In genomic region chr2:29802827-29803201, GRCm38 (mm10) we compare ENCODE assay signal across 8 mouse cellular contexts. TPM values are rescaled to one million over a fixed set of nuclear protein-coding genes. Genes with fewer than 3 reads are reported as not detected.
DNase-seq lines count a peak whose midpoint lies in the region; ATAC-seq and TF ChIP-seq lines count a peak whose summit lies in the region.

No protein-coding gene starts in this region.

- H3K27me3 ChIP-seq in hindbrain, embryonic 15.5 days, result no peaks in the 10 kb centered on the region
- H3K27me3 ChIP-seq in midbrain, embryonic 14.5 days (ENCODE audit: control insufficient read depth, insufficient read depth, low read length), result no peaks in the 10 kb centered on the region

- DNase-seq in layer of hippocampus, adult 11-12 months (ENCODE audit: low spot score), result peak; percentile 36
- no peak for DNase-seq in layer of hippocampus, adult 8-10 months (ENCODE audit: low spot score in 2 of 2)
- no peak for DNase-seq in midbrain, embryonic 14.5 days
- no peak for DNase-seq in cerebellum, postnatal 14 days
- DNase-seq in gastrocnemius, postnatal 14 days, result no peak

- no peak overlapping the region for H3K27ac ChIP-seq in cortical plate, adult 2 months (ENCODE audit: insufficient read depth, low read length)
- peak overlapping the region; percentile 91 for H3K27ac ChIP-seq in hindbrain, embryonic 15.5 days (replicated peaks)
- peak overlapping the region; percentile 92 for H3K27ac ChIP-seq in midbrain, embryonic 14.5 days (replicated peaks; ENCODE audit: low read depth, low read length)

- WGBS in hindbrain, embryonic 15.5 days, result 0% methylated on average over 31 of the region's 39 CpGs
- WGBS in midbrain, embryonic 14.5 days, result 0% methylated on average over 30 of the region's 39 CpGs

- H3K9me3 ChIP-seq in hindbrain, embryonic 15.5 days, result no peaks in the 10 kb centered on the region
- H3K9me3 ChIP-seq in midbrain, embryonic 14.5 days (ENCODE audit: control insufficient read depth, low read length), result no peaks in the 10 kb centered on the region

- peak overlapping the region; percentile 76 for H3K4me2 ChIP-seq in hindbrain, embryonic 15.5 days
- peak overlapping the region; percentile 74 for H3K4me2 ChIP-seq in midbrain, embryonic 14.5 days (ENCODE audit: low read length)

- H3K4me1 ChIP-seq in cortical plate, adult 2 months (ENCODE audit: control insufficient read depth, insufficient read depth, low read length), result peaks cover 2% of the 10 kb centered on the region; the same call in 1 of the 2 replicates
- peaks cover 18% of the 10 kb centered on the region for H3K4me1 ChIP-seq in hindbrain, embryonic 15.5 days (replicated peaks)
- peaks cover 8% of the 10 kb centered on the region for H3K4me1 ChIP-seq in midbrain, embryonic 14.5 days (ENCODE audit: control insufficient read depth, insufficient read depth, low read length)

- peak overlapping the region; percentile 88 for H3K4me3 ChIP-seq in cortical plate, adult 2 months (ENCODE audit: insufficient read depth, low read length)
- peak overlapping the region; percentile 69 for H3K4me3 ChIP-seq in hindbrain, embryonic 15.5 days
- H3K4me3 ChIP-seq in midbrain, embryonic 14.5 days (replicated peaks; ENCODE audit: low read depth, low read length), result peak overlapping the region; percentile 88

- intact Hi-C loops in gastrocnemius, postnatal 14 days (cut with DNase I; ENCODE audit: low total_unique reads), result no loop called here

- TF ChIP-seq CTCF in cortical plate, adult 2 months (IDR thresholded peaks at IDR 0.05; ENCODE audit: extremely low read depth, insufficient read depth, low read length), result no peak

- peaks cover 36% of the 10 kb centered on the region for H3K36me3 ChIP-seq in hindbrain, embryonic 15.5 days
- H3K36me3 ChIP-seq in midbrain, embryonic 14.5 days (ENCODE audit: control insufficient read depth, insufficient read depth, low read length), result peaks cover 37% of the 10 kb centered on the region

- no peak for TF ChIP-seq POLR2A in cortical plate, adult 2 months (IDR thresholded peaks at IDR 0.05; ENCODE audit: extremely low read depth, insufficient read depth, low read length)

- H3K9ac ChIP-seq in hindbrain, embryonic 15.5 days, result peak overlapping the region; percentile 87
- H3K9ac ChIP-seq in midbrain, embryonic 14.5 days (replicated peaks; ENCODE audit: low read length), result peak overlapping the region; percentile 91

- no peak for ATAC-seq in hindbrain, embryonic 15.5 days (ENCODE audit: low FRiP score, low read depth)
- no peak for ATAC-seq in midbrain, embryonic 14.5 days (ENCODE audit: low FRiP score, low TSS enrichment)
- no peak for ATAC-seq in erythroid progenitor cell, adult 5-6 weeks (replicated peaks; ENCODE audit: low FRiP score, poor library complexity, severe bottlenecking)

RNA-seq across cellular contexts. Expression of gene Slc27a4, which starts 0.4 kb away (rescaled TPM):
- total RNA-seq in layer of hippocampus, adult 8-10 months (2022), result 10 to 100 TPM; 65.4 to 69.0 (median 67.5) TPM
- 74.2 and 77.1 TPM in 2 replicates for polyA plus RNA-seq in cortical plate, adult 2 months (2012; rRNA removed)
- polyA plus RNA-seq in hindbrain, embryonic 15.5 days (2015; fragmentation: Nextera tagmentation; extraction: Ambion mirVana), result 47.2 and 50.0 TPM in 2 replicates
- 36.1 and 40.0 TPM in 2 replicates for polyA plus RNA-seq in midbrain, embryonic 14.5 days (2014; fragmentation: Nextera tagmentation; extraction: Ambion mirVana)
- total RNA-seq in erythroid progenitor cell, adult 5-6 weeks (2015; ENCODE audit: low replicate concordance), result 2.5 and 4.6 TPM in 2 replicates
- total RNA-seq in erythroid progenitor cell, adult 5-6 weeks (2017; ENCODE audit: low replicate concordance), result 1.4 and 2.0 TPM in 2 replicates
- total RNA-seq in gastrocnemius, postnatal 14 days (2021), result 10 to 100 TPM in 1 of 2 experiments, 1 to 10 TPM in 1; 8.6 to 10.1 TPM

RNA-seq across cellular contexts. Expression of gene Trub2, which starts 14.5 kb away (rescaled TPM):
- 10 to 100 TPM; 39.3 to 53.1 (median 51.4) TPM for total RNA-seq in layer of hippocampus, adult 8-10 months (2022)
- 37.6 and 40.0 TPM in 2 replicates for polyA plus RNA-seq in cortical plate, adult 2 months (2012; rRNA removed)
- polyA plus RNA-seq in hindbrain, embryonic 15.5 days (2015; fragmentation: Nextera tagmentation; extraction: Ambion mirVana), result 32.0 and 32.1 TPM in 2 replicates
- 28.0 and 28.8 TPM in 2 replicates for polyA plus RNA-seq in midbrain, embryonic 14.5 days (2014; fragmentation: Nextera tagmentation; extraction: Ambion mirVana)
- total RNA-seq in erythroid progenitor cell, adult 5-6 weeks (2015; ENCODE audit: low replicate concordance), result 10.8 and 14.7 TPM in 2 replicates
- 17.4 and 27.7 TPM in 2 replicates for total RNA-seq in erythroid progenitor cell, adult 5-6 weeks (2017; ENCODE audit: low replicate concordance)
- total RNA-seq in gastrocnemius, postnatal 14 days (2021), result 10 to 100 TPM; 28.0 to 28.3 TPM

RNA-seq across cellular contexts. Expression of gene Coq4, which starts 15.5 kb away (rescaled TPM):
- total RNA-seq in layer of hippocampus, adult 8-10 months (2022), result 10 to 100 TPM; 24.7 to 31.2 (median 28.6) TPM
- 39.0 and 42.6 TPM in 2 replicates for polyA plus RNA-seq in cortical plate, adult 2 months (2012; rRNA removed)
- 38.2 and 45.7 TPM in 2 replicates for polyA plus RNA-seq in hindbrain, embryonic 15.5 days (2015; fragmentation: Nextera tagmentation; extraction: Ambion mirVana)
- 37.6 and 38.3 TPM in 2 replicates for polyA plus RNA-seq in midbrain, embryonic 14.5 days (2014; fragmentation: Nextera tagmentation; extraction: Ambion mirVana)
- total RNA-seq in erythroid progenitor cell, adult 5-6 weeks (2015; ENCODE audit: low replicate concordance), result 2.2 TPM in 1 of 2 replicates, not detected in the other
- 2.6 and 6.1 TPM in 2 replicates for total RNA-seq in erythroid progenitor cell, adult 5-6 weeks (2017; ENCODE audit: low replicate concordance)
- 10 to 100 TPM in 1 of 2 experiments, 1 to 10 TPM in 1; 6.7 to 10.7 TPM for total RNA-seq in gastrocnemius, postnatal 14 days (2021)

RNA-seq across cellular contexts. Expression of gene Urm1, which starts 17.1 kb away (rescaled TPM):
- 10 to 100 TPM; 54.4 to 63.1 (median 58.9) TPM for total RNA-seq in layer of hippocampus, adult 8-10 months (2022)
- 68.6 and 75.0 TPM in 2 replicates for polyA plus RNA-seq in cortical plate, adult 2 months (2012; rRNA removed)
- 25.8 and 27.8 TPM in 2 replicates for polyA plus RNA-seq in hindbrain, embryonic 15.5 days (2015; fragmentation: Nextera tagmentation; extraction: Ambion mirVana)
- 22.4 and 28.0 TPM in 2 replicates for polyA plus RNA-seq in midbrain, embryonic 14.5 days (2014; fragmentation: Nextera tagmentation; extraction: Ambion mirVana)
- 13.7 and 26.8 TPM in 2 replicates for total RNA-seq in erythroid progenitor cell, adult 5-6 weeks (2015; ENCODE audit: low replicate concordance)
- 4.5 and 4.6 TPM in 2 replicates for total RNA-seq in erythroid progenitor cell, adult 5-6 weeks (2017; ENCODE audit: low replicate concordance)
- 10 to 100 TPM; 21.1 to 21.9 TPM for total RNA-seq in gastrocnemius, postnatal 14 days (2021)

RNA-seq across cellular contexts. Expression of gene Gm13547, which starts 43.7 kb away (rescaled TPM):
- under 1 TPM in 1 of 4 experiments, not detected in 3; 0.56 TPM for total RNA-seq in layer of hippocampus, adult 8-10 months (2022)
- polyA plus RNA-seq in cortical plate, adult 2 months (2012; rRNA removed), result not detected in 2 replicates
- 0.60 and 0.96 TPM in 2 replicates for polyA plus RNA-seq in hindbrain, embryonic 15.5 days (2015; fragmentation: Nextera tagmentation; extraction: Ambion mirVana)
- not detected in 2 replicates for polyA plus RNA-seq in midbrain, embryonic 14.5 days (2014; fragmentation: Nextera tagmentation; extraction: Ambion mirVana)
- not detected in 2 replicates for total RNA-seq in erythroid progenitor cell, adult 5-6 weeks (2015; ENCODE audit: low replicate concordance)
- total RNA-seq in erythroid progenitor cell, adult 5-6 weeks (2017; ENCODE audit: low replicate concordance), result not detected in 2 replicates
- total RNA-seq in gastrocnemius, postnatal 14 days (2021), result not detected

Comparison
In these comparisons a context has a peak if more than half of its experiments do, and no peak if none do; other contexts are left out.
1. RNA of gene Slc27a4, which starts 0.4 kb away (total RNA-seq): 65.4 to 69.0 TPM in layer of hippocampus, adult 8-10 months; 8.6 to 10.1 TPM in gastrocnemius, postnatal 14 days and 1.4 to 4.6 TPM in erythroid progenitor cell, adult 5-6 weeks; every median in the first group is over 4 times any median in the second.
2. Peak in every context shown above with its lines, with median percentiles within 50 percentile points of each other: H3K4me3 ChIP-seq.